Mouse (Mus musculus) heart, adult 11 months (tissue): Measurements from ENCODE around the gene Efcab9.

ENCODE experiments used
- DNase-seq: peaks from one replicate; pipeline ENCODE4 v3.0.0; 2022

Gene Efcab9

GRCm38 (mm10) chr11:32491079-32491478, 40.8 kb downstream of the Efcab9 start:
- DNase-seq, result no peak

GRCm38 (mm10) chr11:32488808-32489670, 42.8 kb downstream of the Efcab9 start:
- DNase-seq, result peak; percentile 83

- DNase-seq, result no peak
Measured at GRCm38 (mm10) chr11:32488344-32488743, 43.5 kb downstream of the Efcab9 start.

- no peak for DNase-seq
Measured at GRCm38 (mm10) chr11:32487501-32487900, 44.4 kb downstream of the Efcab9 start.

- DNase-seq, result no peak
Measured at GRCm38 (mm10) chr11:32486621-32487020, 45.3 kb downstream of the Efcab9 start.

GRCm38 (mm10) chr11:32485290-32485689, 46.6 kb downstream of the Efcab9 start:
- DNase-seq, result peak; percentile 29

DNA sequence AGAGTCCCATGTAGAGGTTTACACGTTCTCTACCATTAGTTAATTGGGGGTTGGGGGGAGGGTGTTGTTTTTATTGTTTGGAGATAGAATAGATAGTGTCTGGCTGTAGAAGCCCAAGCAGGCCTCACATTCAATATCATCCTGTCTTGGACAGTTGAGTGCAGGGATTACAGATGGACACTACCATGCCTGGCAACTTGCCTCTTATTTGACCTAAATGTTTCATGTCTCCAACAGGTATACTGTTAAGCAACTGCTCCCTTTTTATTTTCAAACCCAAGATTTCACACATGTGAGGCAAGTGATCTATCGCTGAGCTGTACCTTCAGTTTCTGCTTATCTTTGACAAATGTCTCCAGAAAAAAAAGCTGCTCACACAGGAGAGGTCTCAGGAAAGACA, 50.4 kb downstream of the Efcab9 start:
- peak; percentile 9 for DNase-seq

GRCm38 (mm10) chr11:32475487-32476236, 56.2 kb downstream of the Efcab9 start:
- DNase-seq, result peak; percentile 55

DNA sequence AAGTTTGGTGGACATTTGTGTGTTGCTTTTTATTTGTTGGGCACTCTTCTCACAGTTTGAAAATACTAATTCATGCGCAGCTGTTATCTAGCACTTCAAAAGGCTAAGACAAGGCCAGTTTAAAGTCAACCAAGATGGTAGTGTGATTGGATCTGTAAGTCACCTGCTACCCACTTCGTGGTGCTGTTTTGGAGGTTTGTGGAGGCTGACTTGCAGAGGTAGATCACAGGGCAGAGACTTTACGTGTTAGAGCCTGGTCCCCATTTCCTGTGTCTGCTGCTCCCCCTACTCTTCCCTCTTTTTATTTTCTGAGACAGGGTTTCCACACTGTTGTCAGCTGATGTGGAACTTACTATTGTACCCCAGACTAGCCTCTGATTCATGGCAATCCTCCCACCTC, 57.2 kb downstream of the Efcab9 start:
- peak; percentile 63 for DNase-seq
